Mouse (Mus musculus): ENCODE data around the gene Cacna1e.

DNA sequence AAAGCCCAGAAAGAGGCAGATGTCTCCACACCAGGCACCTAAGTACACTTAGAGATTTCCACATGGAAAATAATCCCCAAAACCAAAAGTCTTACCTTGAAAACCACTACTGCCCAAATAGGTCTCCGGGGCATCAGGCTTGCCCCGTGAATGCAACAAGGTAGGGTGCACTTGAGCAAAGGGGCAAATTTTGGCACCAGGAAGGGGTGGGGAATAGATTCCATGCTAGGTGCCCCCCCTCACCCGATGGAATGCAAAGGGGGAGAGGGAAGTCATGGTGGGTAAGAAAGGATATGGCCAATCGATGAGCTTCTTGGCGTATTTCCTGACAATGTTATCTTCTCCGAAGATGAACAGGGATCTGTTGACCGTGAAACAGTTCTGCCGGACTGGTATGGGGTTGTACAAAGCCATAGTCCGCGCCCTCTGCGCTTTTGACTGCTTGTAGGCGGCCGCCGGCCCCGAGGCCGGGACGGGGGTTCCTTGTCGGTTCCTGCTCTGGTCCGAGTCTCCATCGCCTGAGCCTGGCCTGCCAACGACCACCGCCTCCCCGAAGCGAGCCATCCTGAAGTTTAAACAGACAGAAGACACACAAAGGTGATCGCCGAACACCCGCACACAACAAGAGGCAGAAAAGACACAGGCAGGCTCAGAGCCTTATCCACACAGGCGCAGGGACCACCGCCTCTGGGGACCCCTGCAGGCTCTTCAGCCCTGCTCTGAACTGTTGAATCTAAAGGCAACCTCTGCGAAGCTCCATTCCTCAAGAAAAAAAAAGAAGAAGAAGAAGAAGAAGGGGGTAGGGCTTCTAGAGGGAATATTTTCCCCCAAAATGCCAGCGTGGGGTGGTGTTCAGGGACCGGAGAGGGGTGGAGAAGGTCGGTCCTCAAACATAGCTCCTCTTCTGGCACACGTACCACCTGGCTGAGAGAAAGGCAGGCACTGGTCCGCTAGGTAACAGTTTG, 158.7 kb downstream of the Cacna1e start:
- TF ChIP-seq CTCF (IDR thresholded peaks at IDR 0.05; ENCODE audit: borderline replicate concordance, insufficient read depth, low read depth, low read length) (no peak), POLR2A (IDR thresholded peaks at IDR 0.05; ENCODE audit: borderline replicate concordance, insufficient read depth, low read length) (no peak)
